Mouse (Mus musculus): ENCODE measurements around the gene Morc1. TPM values are rescaled to one million over a fixed set of nuclear protein-coding genes. Genes with fewer than 3 reads are reported as not detected.

Morc1 gene
- polyA plus RNA-seq (2012; fragmentation: generic; extraction: Trizol) = not detected

- no peaks in the 10 kb centered on the region for H3K27me3 ChIP-seq (ENCODE audit: control insufficient read depth, insufficient read depth, insufficient read length)
- H3K79me2 ChIP-seq (ENCODE audit: control insufficient read depth, insufficient read depth) = no peaks in the 10 kb centered on the region
- no peak within 1 kb of the TSS for H3K4me3 ChIP-seq
- no peak within 1 kb of the TSS for H3ac ChIP-seq (ENCODE audit: control insufficient read depth, insufficient read length)
- no peaks in the 10 kb centered on the region for H3K36me3 ChIP-seq (ENCODE audit: control insufficient read depth, insufficient read depth)
- TF ChIP-seq TCF3 (IDR thresholded peaks at IDR 0.05; ENCODE audit: insufficient read length, low read depth) (no peak), CEBPB (IDR thresholded peaks at IDR 0.05; ENCODE audit: insufficient read depth, poor library complexity, severe bottlenecking) (no peak), USF1 (IDR thresholded peaks at IDR 0.05; ENCODE audit: low read depth) (no peak), REST (IDR thresholded peaks at IDR 0.05; ENCODE audit: insufficient read depth, insufficient read length) (no peak), MYOG (IDR thresholded peaks at IDR 0.05; ENCODE audit: control insufficient read depth in 1 of 3, insufficient read depth in 1 of 3, insufficient read length in 2 of 3, low read depth in 2 of 3) (no peak), POLR2AphosphoS2 (IDR thresholded peaks at IDR 0.05; ENCODE audit: insufficient read length, low read depth) (no peak), E2F4 (IDR thresholded peaks at IDR 0.05; ENCODE audit: insufficient read depth) (no peak), SRF (IDR thresholded peaks at IDR 0.05; ENCODE audit: control insufficient read depth, insufficient read length, low read depth) (no peak), MYOD1 (IDR thresholded peaks at IDR 0.05; ENCODE audit: control insufficient read depth in 1 of 3, insufficient read length in 2 of 3, low read depth in 2 of 3) (no peak)
- H3K4me2 ChIP-seq (ENCODE audit: low read depth) = no peak within 1 kb of the TSS
Measured at GRCm38 (mm10) chr16:48431027-48431426, at the start of gene Morc1. Gene Morc1 (plus strand): TSS chr16:48431237.

- Histone ChIP-seq H3K36me3 (ENCODE audit: control insufficient read depth, insufficient read depth) (no peaks in the 10 kb centered on the region), H3ac (ENCODE audit: control insufficient read depth, insufficient read length) (no peak overlapping the region), H3K4me2 (ENCODE audit: low read depth) (no peak overlapping the region), H3K4me3 (no peak overlapping the region), H3K27me3 (ENCODE audit: control insufficient read depth, insufficient read depth, insufficient read length) (no peaks in the 10 kb centered on the region), H3K79me2 (ENCODE audit: control insufficient read depth, insufficient read depth) (no peaks in the 10 kb centered on the region)
- TF ChIP-seq TCF3 (IDR thresholded peaks at IDR 0.05; ENCODE audit: insufficient read length, low read depth) (no peak), REST (IDR thresholded peaks at IDR 0.05; ENCODE audit: insufficient read depth, insufficient read length) (no peak), TCF12 (IDR thresholded peaks at IDR 0.05; ENCODE audit: insufficient read depth, poor library complexity, severe bottlenecking) (no peak), CEBPB (IDR thresholded peaks at IDR 0.05; ENCODE audit: insufficient read depth, poor library complexity, severe bottlenecking) (no peak), MAX (IDR thresholded peaks at IDR 0.05; ENCODE audit: low read depth) (no peak)
Measured at GRCm38 (mm10) chr16:48383582-48384257, 47.3 kb upstream of the Morc1 start.

GRCm38 (mm10) chr16:48386982-48387381 is 44.1 kb upstream of the Morc1 start:
- H3K4me3 ChIP-seq = no peak overlapping the region
- no peaks in the 10 kb centered on the region for H3K79me2 ChIP-seq (ENCODE audit: control insufficient read depth, insufficient read depth)
- TF ChIP-seq MYOD1 (IDR thresholded peaks at IDR 0.05; ENCODE audit: control insufficient read depth in 1 of 3, insufficient read length in 2 of 3, low read depth in 2 of 3) (no peak), TCF3 (IDR thresholded peaks at IDR 0.05; ENCODE audit: insufficient read length, low read depth) (no peak), TCF12 (IDR thresholded peaks at IDR 0.05; ENCODE audit: insufficient read depth, poor library complexity, severe bottlenecking) (no peak), POLR2AphosphoS2 (IDR thresholded peaks at IDR 0.05; ENCODE audit: insufficient read length, low read depth) (no peak), MAX (IDR thresholded peaks at IDR 0.05; ENCODE audit: low read depth) (no peak), SRF (IDR thresholded peaks at IDR 0.05; ENCODE audit: control insufficient read depth, insufficient read length, low read depth) (no peak), MYOG (IDR thresholded peaks at IDR 0.05; ENCODE audit: control insufficient read depth in 1 of 3, insufficient read depth in 1 of 3, insufficient read length in 2 of 3, low read depth in 2 of 3) (no peak), USF1 (IDR thresholded peaks at IDR 0.05; ENCODE audit: low read depth) (no peak), E2F4 (IDR thresholded peaks at IDR 0.05; ENCODE audit: insufficient read depth) (no peak), REST (IDR thresholded peaks at IDR 0.05; ENCODE audit: insufficient read depth, insufficient read length) (no peak), POLR2A (IDR thresholded peaks at IDR 0.05; ENCODE audit: insufficient read length, low read depth) (no peak), CEBPB (IDR thresholded peaks at IDR 0.05; ENCODE audit: insufficient read depth, poor library complexity, severe bottlenecking) (no peak)
- no peaks in the 10 kb centered on the region for H3K27me3 ChIP-seq (ENCODE audit: control insufficient read depth, insufficient read depth, insufficient read length)
- H3ac ChIP-seq (ENCODE audit: control insufficient read depth, insufficient read length) = no peak overlapping the region
- H3K36me3 ChIP-seq (ENCODE audit: control insufficient read depth, insufficient read depth) = no peaks in the 10 kb centered on the region
- H3K4me2 ChIP-seq (ENCODE audit: low read depth) = no peak overlapping the region

GRCm38 (mm10) chr16:48395278-48395677 is 35.8 kb upstream of the Morc1 start:
- no peak overlapping the region for H3K4me3 ChIP-seq
- H3ac ChIP-seq (ENCODE audit: control insufficient read depth, insufficient read length) = no peak overlapping the region
- no peaks in the 10 kb centered on the region for H3K79me2 ChIP-seq (ENCODE audit: control insufficient read depth, insufficient read depth)
- TF ChIP-seq CEBPB (IDR thresholded peaks at IDR 0.05; ENCODE audit: insufficient read depth, poor library complexity, severe bottlenecking) (no peak), TCF3 (IDR thresholded peaks at IDR 0.05; ENCODE audit: insufficient read length, low read depth) (no peak), MYOD1 (IDR thresholded peaks at IDR 0.05; ENCODE audit: control insufficient read depth in 1 of 3, insufficient read length in 2 of 3, low read depth in 2 of 3) (no peak), REST (IDR thresholded peaks at IDR 0.05; ENCODE audit: insufficient read depth, insufficient read length) (no peak), E2F4 (IDR thresholded peaks at IDR 0.05; ENCODE audit: insufficient read depth) (no peak), MYOG (IDR thresholded peaks at IDR 0.05; ENCODE audit: control insufficient read depth in 1 of 3, insufficient read depth in 1 of 3, insufficient read length in 2 of 3, low read depth in 2 of 3) (no peak), USF1 (IDR thresholded peaks at IDR 0.05; ENCODE audit: low read depth) (no peak)
- no peak overlapping the region for H3K4me2 ChIP-seq (ENCODE audit: low read depth)
- no peaks in the 10 kb centered on the region for H3K36me3 ChIP-seq (ENCODE audit: control insufficient read depth, insufficient read depth)
- no peaks in the 10 kb centered on the region for H3K27me3 ChIP-seq (ENCODE audit: control insufficient read depth, insufficient read depth, insufficient read length)

DNA sequence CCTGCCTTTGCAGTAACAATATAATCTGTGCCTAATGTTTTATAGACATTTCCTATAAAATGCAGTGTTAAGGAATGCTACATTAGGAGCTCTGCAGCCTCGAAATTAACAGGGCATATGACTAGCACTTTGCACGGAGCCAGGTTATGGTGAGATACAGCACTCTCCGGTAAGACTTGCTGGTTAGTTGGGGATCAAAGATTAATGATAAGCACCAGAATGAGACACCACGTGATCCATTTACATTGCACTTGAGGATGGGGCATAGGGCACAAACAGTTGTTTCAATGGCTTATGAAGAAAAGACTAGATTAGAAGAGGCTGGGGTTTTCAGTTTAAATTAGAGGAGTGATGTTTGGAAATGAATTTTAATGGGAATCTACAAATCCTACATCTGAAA is 28.1 kb upstream of the Morc1 start:
- TF ChIP-seq MYOG (IDR thresholded peaks at IDR 0.05; ENCODE audit: control insufficient read depth in 1 of 3, insufficient read depth in 1 of 3, insufficient read length in 2 of 3, low read depth in 2 of 3) (no peak), TCF12 (IDR thresholded peaks at IDR 0.05; ENCODE audit: insufficient read depth, poor library complexity, severe bottlenecking) (no peak)
- no peaks in the 10 kb centered on the region for H3K36me3 ChIP-seq (ENCODE audit: control insufficient read depth, insufficient read depth)
- H3K4me2 ChIP-seq (ENCODE audit: low read depth) = no peak overlapping the region
- no peaks in the 10 kb centered on the region for H3K27me3 ChIP-seq (ENCODE audit: control insufficient read depth, insufficient read depth, insufficient read length)
- no peak overlapping the region for H3ac ChIP-seq (ENCODE audit: control insufficient read depth, insufficient read length)
- no peak overlapping the region for H3K4me3 ChIP-seq
- no peaks in the 10 kb centered on the region for H3K79me2 ChIP-seq (ENCODE audit: control insufficient read depth, insufficient read depth)
